Mouse (Mus musculus) kidney, adult 2 months (tissue): ENCODE results near the gene Brsk2. TPM values are rescaled to one million over a fixed set of nuclear protein-coding genes. Genes with fewer than 3 reads are reported as not detected.
"Not testable (repeated sequence)": the region's sequence is repeated elsewhere in the genome, so short reads cannot be mapped to it uniquely, and the experiment has no call there.

Source experiments
- DNase-seq: peaks from one replicate; pipeline ENCODE4 v3.0.0; 2021
- H3K27ac ChIP-seq: fragments of 200-500 bp; 2 replicates; pipeline ENCODE4 v1.5.1; 2012; ENCODE audit warnings: low read depth, low read length, control low read depth, inconsistent platforms; ENCODE audit not compliant: insufficient read depth
- H3K27me3 ChIP-seq: fragments of 200-500 bp; replicated peaks from 2 replicates; pipeline ENCODE4 v1.6.1; 2012; ENCODE audit warnings: mild to moderate bottlenecking, moderate library complexity, low read length, inconsistent platforms; ENCODE audit not compliant: control insufficient read depth, insufficient read depth
- H3K36me3 ChIP-seq: fragments of 200-500 bp; 2 replicates; pipeline ENCODE4 v1.6.1; 2012; ENCODE audit warnings: mild to moderate bottlenecking, moderate library complexity, low read length, inconsistent platforms; ENCODE audit not compliant: control insufficient read depth, insufficient read depth
- H3K4me1 ChIP-seq: fragments of 200-500 bp; 2 replicates; pipeline ENCODE4 v1.6.1; 2011; ENCODE audit warnings: low read length; ENCODE audit not compliant: control insufficient read depth, insufficient read depth
- H3K4me3 ChIP-seq: fragments of 200-500 bp; 2 replicates; pipeline ENCODE4 v1.5.1; 2011; ENCODE audit warnings: mild to moderate bottlenecking, low read depth, low read length, control low read depth; ENCODE audit not compliant: insufficient read depth
- CTCF ChIP-seq: fragments of 200-500 bp; conservative IDR thresholded peaks from 2 replicates; pipeline ENCODE4 v1.5.1; 2011; ENCODE audit warnings: low read depth, mild to moderate bottlenecking, control low read depth, low read length, moderate library complexity, mixed read lengths; ENCODE audit not compliant: insufficient read depth, insufficient read length
- POLR2A ChIP-seq: fragments of 200-500 bp; IDR thresholded peaks from one replicate; pipeline ENCODE4 v1.6.1; 2011; ENCODE audit warnings: low read depth, low read length, control low read depth
- WGBS: fragments of 180-500 bp; shearing (Covaris S2); methylation state at CpG from one replicate; pipeline ENCODE4 v1.1.7; 2018; 5-methylcytosine and 5-hydroxymethylcytosine counted together
- polyA plus RNA-seq: library from polyadenylated mRNA; depleted of rRNA; stranded (reverse); fragments of >200 nt; gene quantifications from 2 replicates; pipeline ENCODE4 v1.2.3, GENCODE M21; 2012; rRNA removed

Gene Brsk2
- polyA plus RNA-seq: 0.31 and 0.52 TPM in 2 replicates

- H3K27me3 ChIP-seq: 0 out of 2 replicates have a peak, but pooled peaks cover 1% of the 10 kb centered on the region
- TF ChIP-seq POLR2A (no peak), CTCF (no peak)
- no peak within 1 kb of the TSS for H3K27ac ChIP-seq
- H3K4me3 ChIP-seq: peak within 1 kb of the TSS; percentile 44; the same call in 1 of the 2 replicates
- peak; percentile 97 for DNase-seq
- no peaks in the 10 kb centered on the region for H3K4me1 ChIP-seq
- H3K36me3 ChIP-seq: no peaks in the 10 kb centered on the region
- 2% methylated on average over 55 of the region's 55 CpGs for WGBS
Observed at GRCm38 (mm10) chr7:141948906-141949798, at the start of gene Brsk2. Gene Brsk2, plus strand, starts transcription at chr7:141949751.

DNA sequence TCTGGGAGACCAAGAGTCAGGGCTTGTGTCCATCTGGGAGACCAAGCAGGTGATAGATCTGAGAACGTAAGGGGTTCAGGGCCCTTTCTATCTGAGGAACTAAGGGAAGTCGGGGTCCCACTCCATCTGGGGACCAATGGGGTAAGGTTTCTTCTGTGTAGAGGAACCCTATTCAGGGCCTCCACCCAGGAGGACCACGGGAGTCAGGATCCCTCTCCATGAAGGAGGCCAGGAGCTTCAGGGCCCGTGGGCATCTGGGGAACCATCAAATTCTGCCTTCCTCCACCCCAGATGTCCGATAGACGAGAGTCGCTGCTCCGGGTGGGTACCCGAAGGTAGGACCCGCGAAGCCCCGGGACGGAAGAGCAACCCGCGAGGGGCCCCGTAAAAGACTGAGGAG, 47.7 kb upstream of the Brsk2 start:
- peaks cover 1% of the 10 kb centered on the region; the same call in 1 of the 2 replicates for H3K27me3 ChIP-seq
- WGBS: under 1% methylated on average over 16 of the region's 16 CpGs
- no peak for DNase-seq
- H3K36me3 ChIP-seq: no peaks in the 10 kb centered on the region
- H3K4me3 ChIP-seq: peak overlapping the region; percentile 79
- H3K4me1 ChIP-seq: peaks cover 19% of the 10 kb centered on the region
- H3K27ac ChIP-seq: peak overlapping the region; percentile 27
- no peak for TF ChIP-seq POLR2A
- TF ChIP-seq CTCF: no peak

- under 1% methylated on average over 44 of the region's 44 CpGs for WGBS
- H3K27me3 ChIP-seq: peaks cover 1% of the 10 kb centered on the region; the same call in 1 of the 2 replicates
- peak overlapping the region; percentile 79 for H3K4me3 ChIP-seq
- H3K27ac ChIP-seq: peak overlapping the region; percentile 80
- H3K4me1 ChIP-seq: peaks cover 19% of the 10 kb centered on the region
- DNase-seq: peak; percentile 99
- TF ChIP-seq CTCF (0 out of 2 replicates have a peak, but pooled peaks have one; percentile 3), POLR2A (peak; percentile 42)
- H3K36me3 ChIP-seq: no peaks in the 10 kb centered on the region
Observed at GRCm38 (mm10) chr7:141902269-141902729, 47.3 kb upstream of the Brsk2 start.

DNA sequence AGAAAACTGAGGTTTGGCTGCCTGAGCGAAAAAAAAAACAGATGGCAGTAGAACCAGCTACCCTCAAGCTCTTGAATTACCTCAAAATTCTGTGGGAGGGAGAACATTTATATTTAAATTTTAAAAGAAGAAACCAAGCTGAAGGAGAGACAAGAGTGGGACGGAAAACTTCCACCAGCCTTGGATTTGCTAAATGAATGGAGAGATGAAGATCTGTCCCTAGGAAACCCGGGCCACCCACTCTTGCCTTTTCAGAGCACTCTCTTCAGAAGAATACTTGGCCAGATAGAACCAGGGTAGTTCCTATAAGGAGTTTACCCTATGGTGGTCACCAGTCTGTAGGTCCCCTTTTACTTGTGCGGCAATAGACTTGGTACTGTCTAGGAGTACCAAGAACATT, 46.8 kb upstream of the Brsk2 start:
- H3K36me3 ChIP-seq: no peaks in the 10 kb centered on the region
- WGBS: 62% methylated on average over 4 of the region's 4 CpGs
- H3K4me1 ChIP-seq: peaks cover 19% of the 10 kb centered on the region
- DNase-seq: no peak
- H3K4me3 ChIP-seq: peak overlapping the region; percentile 78
- no peak for TF ChIP-seq POLR2A
- no peak for TF ChIP-seq CTCF
- peak overlapping the region; percentile 80 for H3K27ac ChIP-seq
- H3K27me3 ChIP-seq: peaks cover 1% of the 10 kb centered on the region; the same call in 1 of the 2 replicates

DNA sequence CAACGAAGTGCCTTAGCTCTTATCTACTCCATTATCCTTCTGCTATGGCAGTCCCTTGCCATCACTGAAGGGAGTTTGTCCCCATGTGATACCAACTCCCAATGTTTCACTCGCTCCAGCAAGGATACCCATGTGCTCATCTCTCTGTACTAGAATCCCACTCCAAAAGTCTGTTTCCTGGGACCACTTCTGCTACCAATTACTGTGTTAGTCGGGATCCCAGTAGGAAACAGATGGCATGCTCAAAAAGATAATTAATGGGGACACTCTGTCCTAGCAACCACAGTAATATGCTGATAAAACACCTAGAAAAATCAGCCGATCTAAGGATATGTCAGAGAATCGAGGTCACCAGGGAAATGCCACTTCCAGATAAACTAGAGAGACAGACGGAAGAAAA, 41.0 kb upstream of the Brsk2 start:
- WGBS: 76% methylated on average over 6 of the region's 6 CpGs
- no peak for DNase-seq

DNA sequence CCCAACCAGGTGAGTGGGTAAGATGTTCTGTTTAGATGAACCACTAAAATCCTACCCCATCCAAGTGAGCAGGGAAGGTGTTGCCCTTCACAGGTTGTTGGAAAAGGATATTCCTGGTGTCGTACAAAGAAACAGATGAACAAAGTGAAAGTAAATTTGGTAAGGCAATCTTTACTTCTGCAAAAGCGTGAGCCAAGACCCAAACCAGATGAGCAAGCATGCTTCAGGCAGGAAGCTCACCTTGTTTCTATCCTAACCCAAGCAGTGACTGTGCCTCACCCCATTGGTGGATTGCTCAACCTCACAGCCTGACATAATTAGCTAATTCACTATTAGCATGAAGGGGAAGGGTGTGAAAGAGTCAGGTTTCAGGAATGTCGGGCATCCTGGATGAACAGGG, 38.2 kb upstream of the Brsk2 start:
- Histone ChIP-seq H3K4me3 (no peak overlapping the region), H3K27ac (no peak overlapping the region), H3K36me3 (no peaks in the 10 kb centered on the region), H3K27me3 (peaks cover 1% of the 10 kb centered on the region; the same call in 1 of the 2 replicates), H3K4me1 (no peaks in the 10 kb centered on the region)
- TF ChIP-seq CTCF (no peak), POLR2A (no peak)
- 61% methylated on average over 3 of the region's 3 CpGs for WGBS
- DNase-seq: no peak

More for the DNA sequence above, 41.0 kb upstream of the Brsk2 start:
- no peak for TF ChIP-seq CTCF
- TF ChIP-seq POLR2A: no peak
- no peaks in the 10 kb centered on the region for H3K4me1 ChIP-seq
- H3K27me3 ChIP-seq: peaks cover 1% of the 10 kb centered on the region; the same call in 1 of the 2 replicates
- no peaks in the 10 kb centered on the region for H3K36me3 ChIP-seq
- H3K4me3 ChIP-seq: no peak overlapping the region
- no peak overlapping the region for H3K27ac ChIP-seq

DNA sequence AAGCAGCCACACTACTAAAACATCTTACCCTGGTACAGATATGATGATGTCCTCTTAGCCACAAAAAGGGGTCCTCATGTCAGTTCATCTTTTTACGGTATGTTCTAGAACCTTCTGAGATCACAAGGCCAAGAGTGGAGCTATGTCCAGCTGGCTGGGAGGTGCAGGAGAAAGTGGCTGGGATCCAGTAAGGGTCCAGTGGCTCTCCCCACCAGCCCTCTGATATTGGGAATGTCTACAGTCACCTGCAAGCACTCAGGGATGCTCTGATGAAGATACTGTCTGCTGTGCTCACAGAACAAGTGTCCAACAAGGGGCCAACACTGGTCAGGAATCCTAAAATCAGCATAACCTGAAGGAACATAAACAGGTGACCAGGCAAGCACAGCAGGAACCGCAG, 31.1 kb upstream of the Brsk2 start, which contains the start of gene Tollip:
Gene Tollip (minus strand): TSS at position 101 of the 400 bp plus-strand sequence.
- TF ChIP-seq CTCF (no peak), POLR2A (no peak)
- Histone ChIP-seq H3K4me1 (no peaks in the 10 kb centered on the region), H3K4me3 (no peak within 1 kb of the TSS), H3K27me3 (no peaks in the 10 kb centered on the region), H3K27ac (no peak within 1 kb of the TSS), H3K36me3 (no peaks in the 10 kb centered on the region)
- 81% methylated on average over 2 of the region's 2 CpGs for WGBS
- no peak for DNase-seq

- H3K27ac ChIP-seq, H3K36me3 ChIP-seq, H3K27me3 ChIP-seq, H3K4me3 ChIP-seq, H3K4me1 ChIP-seq, DNase-seq: not testable (repeated sequence)
- WGBS: 91% methylated on average over 17 of the region's 17 CpGs
Observed at GRCm38 (mm10) chr7:141924121-141924520, 25.4 kb upstream of the Brsk2 start.
